Mouse (Mus musculus) kidney, embryonic 16.5 days (tissue): ENCODE results near the gene Agbl4. TPM values are rescaled to one million over a fixed set of nuclear protein-coding genes. Genes with fewer than 3 reads are reported as not detected.

Experiments used
- ATAC-seq: fragments of 200-750 bp; cut with Nextera tagmentation; 2 replicates; pipeline ENCODE4 v1.8.0; 2017; ENCODE audit warnings: moderate TSS enrichment; ENCODE audit not compliant: low FRiP score, low TSS enrichment
- H3K27ac ChIP-seq: fragments of 300-500 bp; sonication (generic); 2 replicates; pipeline ENCODE4 v1.5.1; 2014; ENCODE audit warnings: low read length
- H3K27me3 ChIP-seq: fragments of 300-500 bp; sonication (generic); 2 replicates; pipeline ENCODE4 v1.6.1; 2014; ENCODE audit warnings: low read length, control low read depth, mixed read lengths; ENCODE audit not compliant: insufficient read depth
- H3K36me3 ChIP-seq: fragments of 300-500 bp; sonication (generic); 2 replicates; pipeline ENCODE4 v1.6.1; 2014; ENCODE audit warnings: low read length, control low read depth, mixed read lengths; ENCODE audit not compliant: insufficient read depth
- H3K4me1 ChIP-seq: fragments of 300-500 bp; sonication (generic); 2 replicates; pipeline ENCODE4 v1.6.1; 2014; ENCODE audit warnings: low read length, control low read depth, mixed read lengths; ENCODE audit not compliant: insufficient read depth
- H3K4me2 ChIP-seq: fragments of 300-500 bp; sonication (generic); replicated peaks from 2 replicates; pipeline ENCODE4 v1.6.1; 2014; ENCODE audit warnings: low read depth, low read length
- H3K4me3 ChIP-seq: fragments of 300-500 bp; sonication (generic); 2 replicates; pipeline ENCODE4 v1.5.1; 2014; ENCODE audit warnings: mild to moderate bottlenecking, low read length
- H3K9ac ChIP-seq: fragments of 300-500 bp; sonication (generic); replicated peaks from 2 replicates; pipeline ENCODE4 v1.6.1; 2014; ENCODE audit warnings: low read length
- H3K9me3 ChIP-seq: fragments of 300-500 bp; sonication (generic); 2 replicates; pipeline ENCODE4 v1.6.1; 2016; ENCODE audit warnings: low read length, control low read depth
- WGBS: fragments of 180-500 bp; shearing (Covaris S2); extraction: QIAGEN DNeasy Blood & Tissue Kit; methylation state at CpG from one replicate; pipeline ENCODE4 v1.1.7; 2014; 5-methylcytosine and 5-hydroxymethylcytosine counted together
- polyA plus RNA-seq: library from polyadenylated mRNA; unstranded; fragments of >200 nt; fragmentation: Nextera tagmentation; extraction: Ambion mirVana; gene quantifications from 2 replicates; pipeline ENCODE4 v1.2.1, GENCODE M21; 2015

The Agbl4 gene
- polyA plus RNA-seq, 1 experiment from 2014 or later: 0.25 TPM

DNA sequence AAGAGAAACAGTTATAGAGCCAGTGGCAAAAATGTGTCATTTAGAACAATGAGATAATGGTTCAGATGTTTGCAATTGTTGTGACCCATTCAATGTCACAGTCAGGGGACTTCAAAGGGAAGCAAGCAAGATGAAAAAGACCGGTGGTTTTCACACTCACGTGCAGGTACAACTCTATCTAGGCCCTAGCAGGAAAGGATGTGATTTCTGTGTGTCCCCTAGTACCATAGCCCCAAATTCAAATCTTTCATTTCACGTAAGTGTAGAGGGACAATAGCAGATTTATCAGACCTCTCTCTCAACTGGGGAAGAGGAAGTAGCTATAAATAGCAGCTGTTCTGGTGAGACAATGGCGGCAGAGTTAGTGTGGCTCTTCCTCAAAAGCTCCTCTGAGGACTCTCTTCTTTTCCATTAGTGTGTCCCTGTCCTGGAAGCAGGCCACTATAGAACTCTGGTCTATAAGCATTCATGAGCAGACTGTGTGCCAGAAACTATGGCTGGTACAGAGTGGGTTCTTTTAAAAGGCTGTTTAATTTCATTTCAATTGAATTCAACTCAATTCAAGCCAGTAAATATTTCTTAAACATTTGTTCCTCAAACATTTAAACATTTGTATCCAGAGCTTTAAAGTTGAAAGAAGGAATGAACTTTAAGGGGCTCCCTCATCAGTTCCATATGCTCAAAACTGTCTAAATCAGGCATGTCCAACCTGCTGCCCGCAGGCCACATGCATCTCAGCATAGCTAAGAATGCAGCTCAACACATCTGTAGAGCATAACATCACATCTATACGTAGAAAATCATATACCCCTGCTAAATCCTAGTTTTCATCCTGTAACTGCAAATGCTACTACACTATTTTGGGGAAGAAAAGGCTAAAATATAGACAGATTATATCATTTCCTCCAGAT lies 953.4 kb downstream of the Agbl4 start:
- ATAC-seq: no peak
- no peaks in the 10 kb centered on the region for H3K9me3 ChIP-seq

GRCm38 (mm10) chr4:111356584-111357115 lies 959.2 kb downstream of the Agbl4 start:
- Histone ChIP-seq H3K9me3 (no peaks in the 10 kb centered on the region), H3K36me3 (no peaks in the 10 kb centered on the region), H3K4me3 (no peak overlapping the region), H3K27ac (no peak overlapping the region), H3K27me3 (no peaks in the 10 kb centered on the region), H3K4me1 (0 out of 2 replicates have a peak, but pooled peaks cover 2% of the 10 kb centered on the region), H3K9ac (no peak overlapping the region), H3K4me2 (no peak overlapping the region)
- ATAC-seq: no peak; the same call in 1 of the 2 replicates
- 22% methylated on average over 4 of the region's 4 CpGs for WGBS

More for the DNA sequence above, 953.4 kb downstream of the Agbl4 start:
- no peak overlapping the region for H3K27ac ChIP-seq
- WGBS: 61% methylated on average over 6 of the region's 6 CpGs
- no peak overlapping the region for H3K4me2 ChIP-seq
- H3K4me3 ChIP-seq: no peak overlapping the region
- no peaks in the 10 kb centered on the region for H3K27me3 ChIP-seq
- no peaks in the 10 kb centered on the region for H3K4me1 ChIP-seq
- H3K36me3 ChIP-seq: no peaks in the 10 kb centered on the region
- H3K9ac ChIP-seq: no peak overlapping the region

DNA sequence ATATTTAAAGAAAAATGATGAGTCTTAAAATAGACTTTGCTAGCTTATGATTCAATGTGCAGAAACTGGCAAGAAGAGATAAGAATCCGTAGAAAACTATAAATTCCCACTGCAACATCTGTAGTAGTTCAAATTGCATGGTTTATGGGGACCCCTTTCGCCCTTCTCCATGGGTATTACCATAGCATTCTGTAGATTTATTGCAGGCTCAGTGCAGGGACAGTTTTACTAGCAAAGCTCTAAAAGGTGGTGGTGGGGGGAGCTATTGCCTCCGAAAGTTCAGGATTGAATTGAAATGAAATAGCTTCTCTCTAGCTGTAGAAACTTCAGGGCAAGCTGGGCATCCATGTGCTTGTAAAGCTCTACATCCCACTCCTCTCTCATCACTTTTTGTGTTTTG lies 959.7 kb downstream of the Agbl4 start:
- WGBS: 21% methylated on average over 3 of the region's 3 CpGs
- peak; percentile 87; the same call in 1 of the 2 replicates for ATAC-seq
- Histone ChIP-seq H3K9me3 (no peaks in the 10 kb centered on the region), H3K27ac (no peak overlapping the region), H3K4me3 (no peak overlapping the region), H3K9ac (no peak overlapping the region), H3K27me3 (no peaks in the 10 kb centered on the region), H3K4me2 (no peak overlapping the region), H3K36me3 (no peaks in the 10 kb centered on the region), H3K4me1 (0 out of 2 replicates have a peak, but pooled peaks cover 2% of the 10 kb centered on the region)

- WGBS: 84% methylated on average over 2 of the region's 2 CpGs
- no peaks in the 10 kb centered on the region for H3K9me3 ChIP-seq
- ATAC-seq: no peak
- no peak overlapping the region for H3K4me2 ChIP-seq
- H3K27ac ChIP-seq: no peak overlapping the region
- no peak overlapping the region for H3K9ac ChIP-seq
- H3K36me3 ChIP-seq: no peaks in the 10 kb centered on the region
- no peaks in the 10 kb centered on the region for H3K4me1 ChIP-seq
- H3K4me3 ChIP-seq: no peak overlapping the region
- no peaks in the 10 kb centered on the region for H3K27me3 ChIP-seq
Measured at GRCm38 (mm10) chr4:111364199-111364598, 966.7 kb downstream of the Agbl4 start.

DNA sequence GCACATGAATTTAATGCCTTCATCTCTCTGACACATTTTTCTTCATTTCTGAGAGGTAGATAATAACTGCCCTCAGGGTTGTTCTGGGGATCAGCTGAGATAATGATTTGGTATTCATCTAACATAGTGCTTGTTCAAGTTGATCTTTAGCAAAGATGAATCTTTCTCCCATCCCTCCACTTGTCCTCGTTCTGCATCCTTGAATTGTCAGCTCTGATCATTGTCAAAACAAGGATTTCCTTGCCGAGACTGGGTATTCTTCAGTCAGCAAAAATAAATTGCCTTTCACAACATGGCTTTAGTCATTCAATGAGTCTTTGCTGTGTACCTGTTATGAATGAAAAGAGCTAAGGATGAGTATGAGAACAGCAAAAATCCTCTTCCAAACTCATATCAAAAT lies 970.3 kb downstream of the Agbl4 start:
- Histone ChIP-seq H3K4me1 (no peaks in the 10 kb centered on the region), H3K9ac (no peak overlapping the region), H3K9me3 (no peaks in the 10 kb centered on the region), H3K27me3 (no peaks in the 10 kb centered on the region), H3K4me2 (no peak overlapping the region), H3K36me3 (no peaks in the 10 kb centered on the region), H3K4me3 (no peak overlapping the region), H3K27ac (no peak overlapping the region)
- ATAC-seq: no peak
- 58% methylated on average over 2 of the region's 2 CpGs for WGBS

DNA sequence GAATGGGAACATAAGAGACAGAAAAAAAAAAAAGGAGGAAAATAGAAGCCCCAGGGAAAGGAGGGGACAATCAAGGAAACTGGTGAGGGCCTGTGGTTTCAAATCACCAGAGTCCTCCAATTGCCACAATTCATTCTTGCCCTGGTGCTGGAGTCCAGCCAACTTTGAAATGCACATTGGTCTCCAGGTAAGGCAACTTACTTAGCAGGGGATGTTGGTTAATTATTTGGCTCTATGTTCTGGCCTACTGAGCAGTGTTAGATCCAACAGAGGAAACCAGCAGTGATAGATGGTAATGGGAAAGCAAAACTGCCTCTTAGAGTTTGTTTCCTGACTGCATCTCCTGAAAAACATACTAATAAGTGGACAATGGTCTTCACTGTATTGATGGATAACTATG lies 979.7 kb downstream of the Agbl4 start:
- peak; percentile 76; the same call in 1 of the 2 replicates for ATAC-seq
- no peak overlapping the region for H3K4me2 ChIP-seq
- H3K4me3 ChIP-seq: no peak overlapping the region
- no peaks in the 10 kb centered on the region for H3K4me1 ChIP-seq
- no peak overlapping the region for H3K27ac ChIP-seq
- no peaks in the 10 kb centered on the region for H3K9me3 ChIP-seq
- H3K36me3 ChIP-seq: no peaks in the 10 kb centered on the region
- no peaks in the 10 kb centered on the region for H3K27me3 ChIP-seq
- H3K9ac ChIP-seq: no peak overlapping the region

- Histone ChIP-seq H3K27me3 (no peaks in the 10 kb centered on the region), H3K9me3 (no peaks in the 10 kb centered on the region), H3K4me2 (no peak overlapping the region), H3K9ac (no peak overlapping the region), H3K36me3 (no peaks in the 10 kb centered on the region), H3K4me3 (no peak overlapping the region), H3K27ac (peak overlapping the region; percentile 46; the same call in 1 of the 2 replicates), H3K4me1 (no peaks in the 10 kb centered on the region)
- WGBS: 84% methylated on average over 3 of the region's 3 CpGs
- peak; percentile 49; the same call in 1 of the 2 replicates for ATAC-seq
Measured at GRCm38 (mm10) chr4:111378071-111378470, 980.6 kb downstream of the Agbl4 start.

GRCm38 (mm10) chr4:111383101-111383500 lies 985.6 kb downstream of the Agbl4 start:
- Histone ChIP-seq H3K27me3 (no peaks in the 10 kb centered on the region), H3K27ac (no peak overlapping the region)
- WGBS: 50% methylated on average over 2 of the region's 2 CpGs

DNA sequence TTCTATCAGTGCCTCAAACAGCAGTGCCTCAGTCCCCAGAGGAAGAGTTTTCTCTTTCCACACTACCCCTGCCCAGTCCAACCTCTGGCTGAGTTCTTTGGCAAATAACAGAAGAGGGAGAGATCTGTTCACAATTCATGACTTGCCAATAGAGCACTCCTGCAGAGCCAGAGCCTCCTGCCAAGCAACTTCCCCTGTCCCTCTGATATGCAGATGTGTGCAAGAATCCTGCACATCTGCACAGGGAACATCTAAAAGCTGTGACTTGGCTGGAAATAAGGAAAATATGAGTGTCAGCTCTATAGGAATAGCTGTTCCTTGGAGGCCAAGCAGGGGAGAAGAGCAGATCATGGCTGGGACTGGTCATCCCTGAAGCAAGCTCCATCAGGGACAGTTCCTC lies 993.3 kb downstream of the Agbl4 start:
- no peak overlapping the region for H3K4me3 ChIP-seq
- ATAC-seq: no peak
- no peak overlapping the region for H3K27ac ChIP-seq
- H3K9me3 ChIP-seq: peaks cover 2% of the 10 kb centered on the region; the same call in 1 of the 2 replicates
- no peak overlapping the region for H3K4me2 ChIP-seq
- H3K36me3 ChIP-seq: no peaks in the 10 kb centered on the region
- no peaks in the 10 kb centered on the region for H3K27me3 ChIP-seq
- H3K4me1 ChIP-seq: no peaks in the 10 kb centered on the region
- H3K9ac ChIP-seq: no peak overlapping the region

More at GRCm38 (mm10) chr4:111383101-111383500, 985.6 kb downstream of the Agbl4 start:
- H3K4me3 ChIP-seq: no peak overlapping the region
- no peak overlapping the region for H3K9ac ChIP-seq
- no peaks in the 10 kb centered on the region for H3K4me1 ChIP-seq
- H3K36me3 ChIP-seq: no peaks in the 10 kb centered on the region
- H3K9me3 ChIP-seq: peaks cover 2% of the 10 kb centered on the region; the same call in 1 of the 2 replicates
- H3K4me2 ChIP-seq: no peak overlapping the region
- peak; percentile 76; the same call in 1 of the 2 replicates for ATAC-seq

- Histone ChIP-seq H3K36me3 (no peaks in the 10 kb centered on the region), H3K9ac (no peak overlapping the region), H3K27me3 (no peaks in the 10 kb centered on the region), H3K4me3 (no peak overlapping the region), H3K4me2 (no peak overlapping the region), H3K9me3 (no peaks in the 10 kb centered on the region), H3K27ac (no peak overlapping the region), H3K4me1 (no peaks in the 10 kb centered on the region)
- no peak for ATAC-seq
Measured at GRCm38 (mm10) chr4:111399784-111400183, 1002.3 kb downstream of the Agbl4 start.
